In genomic region chr1:184262975-184263374, GRCm38 (mm10) we compare ENCODE assay signal across 10 mouse cellular contexts.
A peak's percentile ranks its signal among the peaks of the same experiment; 100 is the strongest.
DNase-seq lines count a peak whose midpoint lies in the region; ATAC-seq and TF ChIP-seq lines count a peak whose summit lies in the region.
"Had no signal": no experiment of that assay in that cellular context is flagged by ENCODE, and none has a peak within 500 bp of the region (broad histone marks: within the 10 kb centered on the region; RNA-seq: fewer than 3 reads in every experiment).

No protein-coding gene starts in this region.

- no peaks in the 10 kb centered on the region for H3K36me3 ChIP-seq in ES-Bruce4 (ENCODE audit: control insufficient read depth, insufficient read depth, low read length, poor library complexity, severe bottlenecking)
- H3K36me3 ChIP-seq in testis, adult 2 months (ENCODE audit: control insufficient read depth, insufficient read depth, low read length) = no peaks in the 10 kb centered on the region
- H3K36me3 ChIP-seq in midbrain, embryonic 11.5 days (ENCODE audit: control insufficient read depth, insufficient read depth, low read length) = no peaks in the 10 kb centered on the region
- H3K36me3 ChIP-seq: midbrain, embryonic 15.5 days had no signal

- intact Hi-C loops in left cerebral cortex, adult 2 months (cut with DNase I) = loop anchor here (10.0 kb wide), 1 partner anchor 182 kb away; no protein-coding TSS in a partner anchor
- intact Hi-C loops in left cerebral cortex, postnatal 4 days (cut with DNase I) = no loop called here

- H3K9me3 ChIP-seq in ES-Bruce4 (replicated peaks; ENCODE audit: control insufficient read depth, insufficient read depth, low read length, poor library complexity, severe bottlenecking) = no peaks in the 10 kb centered on the region
- no peaks in the 10 kb centered on the region for H3K9me3 ChIP-seq in midbrain, embryonic 11.5 days (ENCODE audit: control insufficient read depth, low read length)
- H3K9me3 ChIP-seq: midbrain, embryonic 15.5 days had no signal

- H3K9ac ChIP-seq in ES-Bruce4 (ENCODE audit: low read depth, poor library complexity, severe bottlenecking) = no peak overlapping the region
- H3K9ac ChIP-seq in midbrain, embryonic 11.5 days (ENCODE audit: low read length) = no peak overlapping the region
- H3K9ac ChIP-seq: midbrain, embryonic 15.5 days had no signal

- no peak overlapping the region for H3K4me2 ChIP-seq in midbrain, embryonic 11.5 days
- H3K4me2 ChIP-seq: midbrain, embryonic 15.5 days had no signal

- DNase-seq in left cerebral cortex, adult 2 months (ENCODE audit: extremely low spot score in 1 of 2, low spot score in 2 of 2) = no peak
- no peak for DNase-seq in left cerebral cortex, postnatal 4 days
- no peak for DNase-seq in urinary bladder, postnatal 25 days (ENCODE audit: low spot score)
- DNase-seq in midbrain, embryonic 11.5 days (ENCODE audit: low spot score, missing footprints) = no peak
- DNase-seq in layer of hippocampus, adult 8-10 months (ENCODE audit: low spot score in 2 of 2) = no peak
- DNase-seq: embryo, embryonic 11 days had no signal

- no peak for ATAC-seq in midbrain, embryonic 11.5 days (ENCODE audit: low FRiP score)
- ATAC-seq: midbrain, embryonic 15.5 days had no signal

- TF ChIP-seq CTCF in left cerebral cortex, adult 2 months (IDR thresholded peaks at IDR 0.05) = peak; percentile 37
- peak; percentile 56 for TF ChIP-seq CTCF in ES-Bruce4 (IDR thresholded peaks at IDR 0.05; ENCODE audit: low read depth, low read length)
- TF ChIP-seq CTCF in bone marrow macrophage, adult 2 months (IDR thresholded peaks at IDR 0.05; ENCODE audit: low read depth, low read length) = peak; percentile 41; the same call in 1 of the 2 replicates
- peak; percentile 80; the same call in 1 of the 2 replicates for TF ChIP-seq CTCF in testis, adult 2 months (IDR thresholded peaks at IDR 0.05; ENCODE audit: control insufficient read depth, insufficient read depth, insufficient replicate concordance, low read depth, low read length)

- 54% methylated on average over 2 of the region's 2 CpGs for WGBS in midbrain, embryonic 11.5 days

- TF ChIP-seq POLR2A in ES-Bruce4 (IDR thresholded peaks at IDR 0.05; ENCODE audit: insufficient read depth, low read length) = no peak
- TF ChIP-seq POLR2A in bone marrow macrophage, adult 2 months (IDR thresholded peaks at IDR 0.05; ENCODE audit: borderline replicate concordance, low read depth, low read length) = no peak
- no peak for TF ChIP-seq POLR2A in testis, adult 2 months (IDR thresholded peaks at IDR 0.05; ENCODE audit: control insufficient read depth, low read depth, low read length)

- H3K27me3 ChIP-seq in ES-Bruce4 (ENCODE audit: control insufficient read depth, insufficient read depth, low read length, poor library complexity, severe bottlenecking) = no peaks in the 10 kb centered on the region
- H3K27me3 ChIP-seq in testis, adult 2 months (ENCODE audit: control insufficient read depth, insufficient read depth, low read length) = no peaks in the 10 kb centered on the region
- no peaks in the 10 kb centered on the region for H3K27me3 ChIP-seq in midbrain, embryonic 11.5 days (ENCODE audit: control insufficient read depth, insufficient read depth, low read length)

- H3K4me1 ChIP-seq in ES-Bruce4 (ENCODE audit: control insufficient read depth, insufficient read depth, low read length) = no peaks in the 10 kb centered on the region
- no peaks in the 10 kb centered on the region for H3K4me1 ChIP-seq in bone marrow macrophage, adult 2 months (ENCODE audit: control insufficient read depth, insufficient read depth, low read length)
- peaks cover 4% of the 10 kb centered on the region; the same call in 1 of the 2 replicates for H3K4me1 ChIP-seq in testis, adult 2 months (ENCODE audit: control insufficient read depth, insufficient read depth, low read length)
- no peaks in the 10 kb centered on the region for H3K4me1 ChIP-seq in midbrain, embryonic 11.5 days (ENCODE audit: control insufficient read depth, insufficient read depth, low read length)
- H3K4me1 ChIP-seq: midbrain, embryonic 15.5 days had no signal

- no peak for TF ChIP-seq EP300 in ES-Bruce4 (IDR thresholded peaks at IDR 0.05; ENCODE audit: insufficient read depth, low read depth, low read length)

- H3K27ac ChIP-seq in left cerebral cortex, adult 2 months = no peak overlapping the region
- no peak overlapping the region for H3K27ac ChIP-seq in ES-Bruce4 (ENCODE audit: insufficient read depth, low read length)
- H3K27ac ChIP-seq in bone marrow macrophage, adult 2 months (ENCODE audit: insufficient read depth, low read depth, low read length) = no peak overlapping the region
- H3K27ac ChIP-seq in testis, adult 2 months (ENCODE audit: control insufficient read depth, insufficient read depth, low read depth, low read length) = no peak overlapping the region
- no peak overlapping the region for H3K27ac ChIP-seq in midbrain, embryonic 11.5 days (ENCODE audit: low read depth, low read length)
- H3K27ac ChIP-seq: midbrain, embryonic 15.5 days had no signal

- H3K4me3 ChIP-seq in left cerebral cortex, adult 2 months = no peak overlapping the region
- no peak overlapping the region for H3K4me3 ChIP-seq in ES-Bruce4 (ENCODE audit: low read depth, low read length)
- no peak overlapping the region for H3K4me3 ChIP-seq in bone marrow macrophage, adult 2 months (ENCODE audit: insufficient read depth, low read length)
- no peak overlapping the region for H3K4me3 ChIP-seq in testis, adult 2 months (ENCODE audit: control insufficient read depth, low read depth, low read length)
- H3K4me3 ChIP-seq in midbrain, embryonic 11.5 days (ENCODE audit: low read depth, low read length) = no peak overlapping the region
- H3K4me3 ChIP-seq: midbrain, embryonic 15.5 days had no signal
